Mouse (Mus musculus): Measurements from ENCODE around the gene Rimbp2.
A peak's percentile ranks its signal among the peaks of the same experiment; 100 is the strongest.

Gene Rimbp2

GRCm38 (mm10) chr5:128925073-128925472, 28.2 kb downstream of the Rimbp2 start:
- no peak for DNase-seq

GRCm38 (mm10) chr5:128920112-128920511, 33.2 kb downstream of the Rimbp2 start:
- DNase-seq = no peak

GRCm38 (mm10) chr5:128917116-128917959, 35.9 kb downstream of the Rimbp2 start:
- peak in 1 of 2 experiments; percentile 7 for DNase-seq

DNA sequence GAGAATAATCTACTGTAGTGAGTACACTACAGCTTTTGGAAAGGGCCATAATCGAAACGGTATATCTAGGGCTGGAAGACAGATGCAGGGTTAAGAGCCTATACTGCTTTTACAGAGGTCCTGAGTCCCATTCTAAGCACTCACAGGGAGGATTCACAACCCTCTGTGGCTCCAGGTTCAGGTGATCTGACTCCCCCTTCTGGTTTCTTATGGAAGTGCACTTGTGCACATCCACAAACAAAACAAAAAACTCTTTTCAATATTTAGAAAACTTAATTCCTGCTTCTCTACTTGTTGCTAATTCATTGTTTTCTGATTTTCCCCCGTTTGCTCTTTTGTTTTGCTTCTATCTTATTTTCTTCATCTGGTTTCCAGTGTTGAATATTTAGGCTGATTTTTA, 39.5 kb downstream of the Rimbp2 start:
- DNase-seq = no peak

GRCm38 (mm10) chr5:128912374-128912773, 40.9 kb downstream of the Rimbp2 start:
- no peak for DNase-seq

DNA sequence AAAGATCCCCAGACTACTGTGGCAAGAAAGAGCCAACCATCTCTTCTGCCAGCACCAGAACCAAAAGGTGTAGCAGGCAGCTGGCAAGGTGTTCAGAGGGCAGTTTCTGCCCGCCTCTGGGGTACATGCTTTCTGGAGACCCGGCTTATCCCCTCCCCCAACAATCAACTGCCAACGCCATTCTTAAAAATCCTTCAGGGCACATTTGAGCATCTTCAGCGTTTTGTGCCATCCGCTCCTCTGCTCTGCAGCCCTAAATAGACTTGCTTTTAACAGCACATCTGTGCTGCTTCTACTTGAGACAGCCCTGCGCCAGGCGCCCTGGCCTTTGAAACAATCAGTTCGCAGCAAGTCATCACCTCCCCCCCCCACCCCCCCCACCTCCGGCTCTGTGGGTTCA, 41.7 kb downstream of the Rimbp2 start:
- DNase-seq = no peak

- DNase-seq = no peak
Observed at GRCm38 (mm10) chr5:128904113-128904512, 49.2 kb downstream of the Rimbp2 start.

- no peak for DNase-seq
Observed at GRCm38 (mm10) chr5:128903120-128903519, 50.2 kb downstream of the Rimbp2 start.

- no peak for DNase-seq
Observed at GRCm38 (mm10) chr5:128899971-128900370, 53.3 kb downstream of the Rimbp2 start.

DNA sequence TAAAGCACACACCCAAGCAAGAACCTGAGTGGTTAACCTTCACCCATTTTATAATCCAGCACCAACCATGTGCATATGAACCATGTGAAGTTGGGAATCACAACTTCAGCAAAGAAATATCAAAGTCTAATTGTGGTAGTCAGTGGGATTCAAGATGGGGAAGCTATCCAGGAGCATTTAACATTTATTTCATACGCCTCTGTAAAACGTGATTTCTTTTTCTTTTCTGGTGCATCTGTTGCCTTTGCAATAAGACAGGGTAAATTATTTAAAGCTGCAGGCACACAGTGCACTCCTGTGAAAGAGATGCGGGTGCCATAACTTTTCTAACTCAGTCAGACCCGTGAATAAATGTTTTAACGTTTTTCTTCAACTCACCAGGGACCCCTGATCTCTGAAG, 58.4 kb downstream of the Rimbp2 start:
- DNase-seq = no peak

- no peak for DNase-seq
Observed at GRCm38 (mm10) chr5:128887546-128887945, 65.7 kb downstream of the Rimbp2 start.

DNA sequence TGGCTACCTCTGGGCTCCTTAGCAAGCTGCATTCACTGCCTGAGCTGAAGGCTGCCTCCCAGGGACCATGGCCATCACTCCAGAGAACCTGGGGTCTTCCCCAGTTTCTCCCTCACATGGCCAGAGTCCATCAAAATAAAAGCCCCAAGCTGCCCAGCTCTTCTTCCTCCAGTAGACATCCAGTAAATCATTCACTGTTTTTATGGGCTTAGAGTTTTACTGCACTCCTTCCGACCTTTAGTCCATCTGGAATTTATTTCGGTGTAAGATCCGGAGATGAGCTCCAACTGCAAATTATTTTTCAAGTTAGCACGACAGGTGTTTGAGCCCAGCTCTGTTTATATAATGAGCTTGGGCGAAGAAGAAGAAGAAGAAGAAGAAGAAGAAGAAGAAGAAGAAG, 69.0 kb downstream of the Rimbp2 start:
- no peak for DNase-seq

GRCm38 (mm10) chr5:128879092-128879491, 74.2 kb downstream of the Rimbp2 start:
- no peak for DNase-seq

DNA sequence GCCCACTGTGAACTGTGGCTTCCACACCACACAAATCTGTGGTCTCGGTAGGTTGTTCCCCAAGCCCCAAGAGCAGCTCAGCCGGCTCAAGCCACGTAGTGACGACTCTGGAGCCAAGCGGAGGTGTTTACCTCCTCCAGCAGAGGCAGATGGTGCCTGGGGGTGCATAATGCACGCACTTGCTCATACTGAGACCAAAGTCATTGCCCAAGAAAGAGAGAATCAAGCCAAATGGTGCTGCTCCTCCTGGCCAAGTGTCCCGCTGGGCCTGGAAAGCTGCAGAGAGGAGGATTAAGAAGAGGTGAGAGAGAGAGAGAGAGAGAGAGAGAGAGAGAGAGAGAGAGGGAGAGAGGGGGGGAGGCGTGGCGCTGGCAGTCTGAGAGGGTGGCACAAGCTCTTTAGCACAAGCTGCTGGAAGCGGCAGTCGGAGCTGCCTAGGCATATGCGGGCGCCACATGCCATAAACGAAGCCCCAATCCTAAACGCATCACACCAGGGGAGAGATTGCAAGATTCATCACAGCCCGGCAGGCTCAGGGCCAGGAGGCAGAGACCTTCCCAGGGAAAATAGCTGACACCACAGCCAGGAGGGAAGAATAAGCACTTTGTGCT, 75.8 kb downstream of the Rimbp2 start:
- DNase-seq = no peak

- DNase-seq = no peak
Observed at GRCm38 (mm10) chr5:128871706-128872105, 81.6 kb downstream of the Rimbp2 start.

GRCm38 (mm10) chr5:128866811-128867210, 86.5 kb downstream of the Rimbp2 start:
- DNase-seq = no peak

DNA sequence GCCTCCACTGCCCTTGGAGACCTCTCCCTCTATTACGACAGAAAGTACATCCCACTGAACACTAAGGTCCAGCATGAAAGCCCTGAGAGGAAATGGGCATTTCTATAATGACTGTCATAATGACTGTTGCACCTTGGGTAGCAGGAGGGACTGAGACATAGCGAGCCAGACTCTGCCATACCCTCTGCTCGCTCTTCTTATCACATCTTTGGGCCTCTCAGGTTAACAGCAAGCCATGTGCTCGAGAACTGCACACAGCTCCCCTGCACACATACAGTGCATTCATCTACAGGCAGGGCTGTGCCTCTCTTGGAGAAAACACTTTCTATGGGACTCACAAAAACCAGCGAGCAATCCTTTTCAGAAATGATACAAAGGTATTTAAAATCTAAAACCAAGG, 87.0 kb downstream of the Rimbp2 start:
- no peak for DNase-seq

DNA sequence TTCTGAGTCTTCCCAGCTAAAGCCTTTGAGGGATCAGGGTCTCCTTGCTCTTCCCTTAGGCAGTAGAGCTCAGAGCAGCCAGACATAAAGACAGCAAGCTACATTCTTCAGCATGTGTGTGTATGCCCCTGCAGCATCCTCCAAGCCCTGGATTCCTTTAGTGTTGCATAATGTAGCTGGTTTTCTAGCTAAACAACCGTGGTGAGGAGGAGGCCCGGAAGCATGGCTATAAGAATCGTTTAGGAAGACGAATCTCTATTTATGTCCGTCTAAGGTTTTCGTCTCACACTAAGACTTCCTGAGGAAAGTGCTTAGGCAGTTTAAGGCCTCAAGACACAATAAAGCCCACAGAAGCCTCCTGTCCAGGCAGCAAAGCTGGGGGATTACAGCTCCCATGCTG, 89.8 kb downstream of the Rimbp2 start:
- DNase-seq = no peak

GRCm38 (mm10) chr5:128860907-128861306, 92.4 kb downstream of the Rimbp2 start:
- DNase-seq = no peak

GRCm38 (mm10) chr5:128852791-128853190, 100.5 kb downstream of the Rimbp2 start:
- DNase-seq = no peak

DNA sequence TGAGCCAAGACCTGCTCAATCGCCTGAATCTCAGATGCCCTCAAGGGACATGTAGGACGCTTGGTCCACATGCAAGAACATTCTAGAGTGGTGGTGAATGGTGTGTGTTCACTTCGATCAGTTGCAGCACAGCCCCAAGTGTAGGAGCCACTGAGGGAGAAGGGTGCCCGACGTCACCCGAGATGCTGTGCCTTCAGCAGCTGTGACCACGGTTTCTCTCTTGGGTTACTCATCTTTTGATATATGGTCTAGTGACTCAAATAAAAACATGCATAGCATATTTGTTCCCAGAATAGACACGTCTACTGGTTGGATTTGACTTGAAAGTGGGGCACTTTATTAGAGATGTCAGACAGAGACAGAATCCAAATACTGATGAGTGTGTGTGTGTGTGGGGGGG, 105.5 kb downstream of the Rimbp2 start:
- no peak for DNase-seq

DNA sequence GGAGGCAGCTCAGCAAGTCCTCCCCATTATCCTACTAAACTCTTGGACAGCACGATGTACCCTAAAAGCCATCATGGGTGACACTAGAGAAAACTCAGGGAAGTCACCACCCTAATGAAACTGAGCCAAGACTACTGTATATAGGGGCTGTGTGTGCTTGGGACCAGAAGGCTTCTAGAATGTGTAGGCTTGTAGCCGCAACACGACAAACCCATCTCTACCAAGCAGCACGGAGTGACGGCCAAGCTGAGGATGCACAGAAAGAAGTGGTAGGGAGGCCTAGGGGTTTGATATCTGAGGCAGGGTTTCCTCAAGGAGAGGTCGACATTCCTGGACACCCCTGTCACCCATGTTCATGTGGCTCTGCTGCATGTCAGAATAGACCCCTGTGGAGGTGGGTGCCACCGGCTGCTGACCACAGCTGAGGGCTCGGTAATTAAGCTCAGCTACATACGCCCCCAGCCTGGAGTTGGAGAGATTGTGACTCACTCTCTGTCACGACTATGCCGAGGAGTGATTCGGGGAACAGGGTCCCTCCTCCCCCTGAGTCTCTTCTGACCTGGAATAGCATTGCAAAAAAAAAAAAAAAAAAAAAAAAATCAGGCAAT, 106.7 kb downstream of the Rimbp2 start:
- no peak for DNase-seq

GRCm38 (mm10) chr5:128845033-128845432, 108.3 kb downstream of the Rimbp2 start:
- no peak for DNase-seq

- no peak for DNase-seq
Observed at GRCm38 (mm10) chr5:128843982-128844381, 109.3 kb downstream of the Rimbp2 start.

All from thymus, postnatal 36 days (tissue).